Mouse (Mus musculus) hindbrain, embryonic 16.5 days (tissue): ENCODE results near the gene Vgll4. TPM values are rescaled to one million over a fixed set of nuclear protein-coding genes. Genes with fewer than 3 reads are reported as not detected.

Experiments used
- ATAC-seq: fragments of 200-750 bp; cut with Nextera tagmentation; 2 replicates; pipeline ENCODE4 v1.8.0; 2017; ENCODE audit warnings: moderate TSS enrichment, moderate library complexity
- H3K27ac ChIP-seq: fragments of 300-500 bp; sonication (generic); 2 replicates; pipeline ENCODE4 v1.5.1; 2014; ENCODE audit warnings: low read depth, mild to moderate bottlenecking, control low read depth, low read length, moderate library complexity
- H3K27me3 ChIP-seq: fragments of 300-500 bp; sonication (generic); replicated peaks from 2 replicates; pipeline ENCODE4 v1.6.1; 2014; ENCODE audit warnings: low read length; ENCODE audit not compliant: control insufficient read depth, insufficient read depth
- H3K36me3 ChIP-seq: fragments of 300-500 bp; sonication (generic); 2 replicates; pipeline ENCODE4 v1.6.1; 2014; ENCODE audit warnings: mild to moderate bottlenecking, low read length, moderate library complexity, mixed read lengths; ENCODE audit not compliant: control insufficient read depth, insufficient read depth
- H3K4me1 ChIP-seq: fragments of 300-500 bp; sonication (generic); 2 replicates; pipeline ENCODE4 v1.6.1; 2014; ENCODE audit warnings: low read depth, low read length; ENCODE audit not compliant: control insufficient read depth, insufficient read depth
- H3K4me2 ChIP-seq: fragments of 300-500 bp; sonication (generic); 2 replicates; pipeline ENCODE4 v1.6.1; 2014; ENCODE audit warnings: mild to moderate bottlenecking, low read length, control low read depth, moderate library complexity
- H3K4me3 ChIP-seq: fragments of 300-500 bp; sonication (generic); 2 replicates; pipeline ENCODE4 v1.5.1; 2014; ENCODE audit warnings: mild to moderate bottlenecking, low read length, control low read depth, moderate library complexity
- H3K9ac ChIP-seq: fragments of 300-500 bp; sonication (generic); 2 replicates; pipeline ENCODE4 v1.6.1; 2014; ENCODE audit warnings: low read depth, mild to moderate bottlenecking, control low read depth, low read length, moderate library complexity
- H3K9me3 ChIP-seq: fragments of 300-500 bp; sonication (generic); 2 replicates; pipeline ENCODE4 v1.6.1; 2014; ENCODE audit warnings: mild to moderate bottlenecking, low read length, moderate library complexity; ENCODE audit not compliant: control insufficient read depth
- WGBS: fragments of 180-500 bp; shearing (Covaris S2); extraction: QIAGEN DNeasy Blood & Tissue Kit; methylation state at CpG from one replicate; pipeline ENCODE4 v1.1.7; 2014; 5-methylcytosine and 5-hydroxymethylcytosine counted together
- polyA plus RNA-seq: library from polyadenylated mRNA; unstranded; fragments of >200 nt; fragmentation: Nextera tagmentation; extraction: Ambion mirVana; gene quantifications from 2 replicates; pipeline ENCODE4 v1.2.1, GENCODE M21; 2015

Gene Vgll4
- polyA plus RNA-seq, 1 experiment from 2014 or later = 62.0 TPM

DNA sequence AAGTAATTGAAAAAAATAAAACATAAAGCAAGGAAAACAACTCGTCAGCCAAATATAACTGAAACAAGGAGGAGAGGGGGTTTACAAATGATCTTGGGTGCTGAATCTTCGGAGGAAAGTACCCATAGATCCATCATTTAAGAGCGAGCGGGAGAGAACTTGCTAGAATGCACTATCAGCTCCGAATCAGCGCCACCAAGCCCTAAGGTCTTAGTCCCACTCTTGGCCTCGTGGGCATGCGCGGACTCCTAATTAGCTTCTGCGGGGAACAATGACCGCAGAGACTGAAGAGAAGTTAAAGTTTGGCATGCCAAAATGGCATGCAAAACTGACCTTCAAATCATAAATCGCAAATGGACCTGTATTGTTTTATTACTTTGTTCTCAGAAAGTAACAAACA is 2.2 kb downstream of the Vgll4 start:
- no peak for ATAC-seq
- Histone ChIP-seq H3K9ac (no peak overlapping the region), H3K27ac (no peak overlapping the region), H3K4me1 (peaks cover 11% of the 10 kb centered on the region), H3K36me3 (no peaks in the 10 kb centered on the region), H3K9me3 (no peaks in the 10 kb centered on the region), H3K27me3 (no peaks in the 10 kb centered on the region), H3K4me2 (peak overlapping the region; percentile 94), H3K4me3 (peak overlapping the region; percentile 78)
- WGBS = 40% methylated on average over 12 of the region's 12 CpGs

DNA sequence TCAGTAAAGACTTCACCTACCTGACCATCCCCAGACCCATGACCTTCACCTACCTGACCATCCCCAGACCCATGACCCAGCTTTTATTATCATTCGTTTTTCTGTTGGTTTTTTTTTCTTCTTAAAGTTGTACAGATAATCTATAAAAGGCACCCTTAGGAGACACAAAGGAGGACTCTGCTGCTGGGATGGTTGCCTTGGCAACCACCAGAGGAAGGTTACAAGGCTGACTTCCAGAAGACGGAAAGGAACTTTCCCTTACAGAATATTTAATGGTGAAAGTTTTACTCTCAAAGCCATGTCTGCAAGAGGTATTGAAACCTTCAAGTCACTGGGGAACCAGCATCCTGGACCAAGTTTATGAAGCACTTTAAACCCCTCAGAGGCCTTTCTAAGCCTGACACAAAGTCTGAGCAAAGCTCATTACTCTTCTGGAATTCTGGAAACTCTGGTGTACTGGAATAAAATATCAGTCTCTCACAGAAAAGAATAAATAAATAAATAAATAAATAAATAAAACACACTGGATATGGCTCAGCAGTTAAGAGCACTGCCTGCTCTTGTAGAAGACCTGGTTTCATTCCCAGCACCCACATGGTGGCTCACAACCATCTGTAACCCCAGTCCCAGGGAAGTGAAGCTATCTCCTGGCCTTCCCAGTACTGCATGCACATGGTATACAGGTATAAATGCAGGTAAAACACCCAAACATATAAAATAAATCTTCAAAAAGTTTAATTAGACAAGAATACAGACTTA is 3.2 kb downstream of the Vgll4 start:
- Histone ChIP-seq H3K27ac (no peak overlapping the region), H3K4me2 (no peak overlapping the region), H3K4me3 (no peak overlapping the region), H3K36me3 (no peaks in the 10 kb centered on the region), H3K4me1 (peaks cover 11% of the 10 kb centered on the region), H3K9ac (no peak overlapping the region), H3K9me3 (no peaks in the 10 kb centered on the region), H3K27me3 (no peaks in the 10 kb centered on the region)
- no peak for ATAC-seq
- 27% methylated on average over 2 of the region's 2 CpGs for WGBS

DNA sequence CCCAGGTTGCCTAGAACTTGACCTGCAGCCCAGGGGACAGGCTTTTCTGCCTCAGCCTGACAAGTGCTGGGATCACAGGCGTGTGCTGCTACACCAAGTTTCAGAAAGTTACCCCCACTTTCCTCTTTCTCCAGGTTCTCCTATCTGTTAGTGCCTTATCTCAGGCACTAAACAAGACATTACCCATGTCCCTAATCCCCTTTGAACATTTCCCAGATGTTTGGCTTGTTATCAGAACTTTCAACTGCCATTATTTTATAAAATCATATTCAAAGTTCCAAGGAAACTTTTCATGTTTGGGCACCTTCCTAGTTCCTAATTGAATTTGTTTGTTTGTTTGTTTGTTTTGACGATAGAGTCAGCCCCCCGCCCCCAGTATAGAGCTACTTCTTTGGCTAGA is 4.0 kb downstream of the Vgll4 start:
- H3K36me3 ChIP-seq = no peaks in the 10 kb centered on the region
- WGBS = 90% methylated on average over 3 of the region's 3 CpGs
- H3K27ac ChIP-seq = no peak overlapping the region
- H3K4me1 ChIP-seq = peaks cover 11% of the 10 kb centered on the region
- H3K9ac ChIP-seq = no peak overlapping the region
- no peak for ATAC-seq
- H3K9me3 ChIP-seq = no peaks in the 10 kb centered on the region
- H3K4me3 ChIP-seq = no peak overlapping the region
- H3K4me2 ChIP-seq = no peak overlapping the region
- H3K27me3 ChIP-seq = no peaks in the 10 kb centered on the region

DNA sequence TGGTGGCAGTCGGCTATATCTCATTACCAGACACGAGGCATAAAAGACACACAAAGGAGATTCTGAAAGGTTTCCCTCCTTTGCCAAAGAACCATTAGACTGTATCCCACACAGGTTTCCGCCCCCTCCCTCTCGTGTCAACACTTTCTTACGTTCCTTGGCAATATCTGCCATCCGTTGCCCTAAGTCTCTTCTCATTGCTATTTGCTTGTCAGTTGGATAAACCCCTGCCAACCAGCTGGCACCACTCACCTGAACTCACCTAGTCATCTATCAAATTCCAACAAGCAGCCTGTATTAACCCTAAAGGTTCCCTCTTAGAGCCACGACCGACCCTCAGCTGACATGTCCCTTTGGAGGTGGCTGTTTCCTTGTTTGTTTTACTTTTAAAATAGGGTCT is 4.4 kb downstream of the Vgll4 start:
- no peak overlapping the region for H3K27ac ChIP-seq
- no peaks in the 10 kb centered on the region for H3K9me3 ChIP-seq
- 79% methylated on average over 8 of the region's 8 CpGs for WGBS
- no peak overlapping the region for H3K4me3 ChIP-seq
- no peaks in the 10 kb centered on the region for H3K27me3 ChIP-seq
- no peak overlapping the region for H3K9ac ChIP-seq
- no peaks in the 10 kb centered on the region for H3K36me3 ChIP-seq
- no peak for ATAC-seq
- H3K4me2 ChIP-seq = no peak overlapping the region
- H3K4me1 ChIP-seq = peaks cover 11% of the 10 kb centered on the region

DNA sequence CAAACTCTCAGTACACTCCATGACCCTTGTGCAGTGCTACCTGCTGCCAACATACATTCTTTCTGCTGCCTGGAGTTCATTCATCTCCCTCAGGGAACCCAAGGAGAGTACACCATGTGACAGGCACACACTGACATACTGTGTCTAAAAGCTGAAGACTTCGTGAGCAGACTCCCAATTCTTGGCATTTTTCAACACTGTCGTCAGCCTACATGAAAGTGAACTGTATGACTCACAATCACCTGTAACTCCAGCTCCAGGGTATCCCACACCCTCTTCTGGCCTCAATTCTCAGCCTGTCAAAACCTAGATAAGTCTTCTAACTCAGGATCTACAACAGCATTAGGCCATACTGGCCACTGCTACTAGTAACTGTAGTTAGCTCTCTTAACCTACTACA is 5.6 kb downstream of the Vgll4 start:
- H3K27me3 ChIP-seq = no peaks in the 10 kb centered on the region
- H3K4me3 ChIP-seq = no peak overlapping the region
- no peak overlapping the region for H3K9ac ChIP-seq
- no peak overlapping the region for H3K27ac ChIP-seq
- H3K4me2 ChIP-seq = no peak overlapping the region
- H3K4me1 ChIP-seq = peaks cover 5% of the 10 kb centered on the region
- no peaks in the 10 kb centered on the region for H3K9me3 ChIP-seq
- no peaks in the 10 kb centered on the region for H3K36me3 ChIP-seq
- 80% methylated on average over 2 of the region's 2 CpGs for WGBS
- ATAC-seq = no peak

DNA sequence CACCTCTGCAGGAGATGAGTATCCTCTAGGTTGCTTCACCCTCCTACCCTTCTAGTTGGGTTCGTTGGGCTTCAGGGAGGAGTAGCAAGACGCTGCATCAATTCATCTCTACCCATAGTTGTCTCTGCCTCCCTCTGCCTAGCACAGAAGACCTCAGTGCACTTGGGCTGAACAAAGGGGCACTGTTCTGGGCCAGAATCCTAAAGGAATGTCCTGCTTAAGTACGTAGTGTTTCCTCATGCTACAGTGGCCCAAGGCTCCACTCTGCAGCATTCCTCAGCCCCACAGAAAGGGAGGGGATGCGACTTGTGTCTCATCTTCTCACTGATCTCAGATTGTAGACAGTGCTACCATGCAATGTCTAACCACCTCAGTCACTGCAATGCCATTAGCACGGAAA is 6.2 kb downstream of the Vgll4 start:
- H3K4me2 ChIP-seq = no peak overlapping the region
- H3K27ac ChIP-seq = no peak overlapping the region
- H3K4me1 ChIP-seq = peaks cover 5% of the 10 kb centered on the region
- 67% methylated on average over 5 of the region's 5 CpGs for WGBS
- ATAC-seq = no peak
- H3K4me3 ChIP-seq = no peak overlapping the region
- H3K9me3 ChIP-seq = no peaks in the 10 kb centered on the region
- no peaks in the 10 kb centered on the region for H3K36me3 ChIP-seq
- H3K27me3 ChIP-seq = no peaks in the 10 kb centered on the region
- no peak overlapping the region for H3K9ac ChIP-seq

DNA sequence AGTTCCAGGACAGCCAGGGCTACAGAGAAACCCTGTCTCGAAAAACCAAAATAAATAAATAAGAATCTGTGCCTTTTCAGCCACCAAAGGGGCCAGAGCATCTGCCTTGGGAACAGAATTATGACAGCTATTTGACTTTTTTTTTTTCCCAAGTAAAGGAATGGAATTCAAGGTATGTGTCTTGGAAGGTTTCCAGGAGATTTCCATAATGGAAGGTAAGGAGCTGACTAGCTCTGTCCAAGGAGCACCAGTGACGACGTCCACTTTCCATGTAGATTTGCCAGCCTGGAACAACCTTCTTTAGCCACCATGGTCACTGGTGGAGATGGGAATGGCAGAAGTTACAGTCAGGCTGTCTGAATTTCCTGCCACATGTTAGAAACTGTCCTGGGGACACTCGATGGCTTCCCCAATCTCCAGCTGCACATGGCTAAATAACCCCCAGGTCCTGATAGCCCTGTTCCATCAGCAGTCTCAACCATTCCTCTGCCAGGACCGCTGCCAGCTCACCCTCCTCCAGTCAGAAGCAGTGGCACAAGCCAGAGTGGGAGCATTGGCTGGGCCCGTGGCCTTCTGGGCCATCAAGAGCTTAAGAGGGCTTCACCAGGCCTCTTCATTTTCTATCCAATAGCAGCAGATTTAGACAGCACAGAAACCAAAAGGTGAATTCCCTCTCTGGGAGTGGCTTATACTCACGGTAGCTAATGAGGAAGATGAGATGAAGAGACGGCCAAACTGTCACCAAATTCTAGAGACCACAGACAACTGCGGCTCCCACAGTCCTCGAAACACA is 8.3 kb downstream of the Vgll4 start:
- no peaks in the 10 kb centered on the region for H3K9me3 ChIP-seq
- peaks cover 3% of the 10 kb centered on the region for H3K4me1 ChIP-seq
- no peak overlapping the region for H3K4me3 ChIP-seq
- H3K27me3 ChIP-seq = no peaks in the 10 kb centered on the region
- no peaks in the 10 kb centered on the region for H3K36me3 ChIP-seq
- ATAC-seq = no peak
- no peak overlapping the region for H3K27ac ChIP-seq
- H3K9ac ChIP-seq = no peak overlapping the region
- WGBS = 80% methylated on average over 10 of the region's 10 CpGs
- no peak overlapping the region for H3K4me2 ChIP-seq

DNA sequence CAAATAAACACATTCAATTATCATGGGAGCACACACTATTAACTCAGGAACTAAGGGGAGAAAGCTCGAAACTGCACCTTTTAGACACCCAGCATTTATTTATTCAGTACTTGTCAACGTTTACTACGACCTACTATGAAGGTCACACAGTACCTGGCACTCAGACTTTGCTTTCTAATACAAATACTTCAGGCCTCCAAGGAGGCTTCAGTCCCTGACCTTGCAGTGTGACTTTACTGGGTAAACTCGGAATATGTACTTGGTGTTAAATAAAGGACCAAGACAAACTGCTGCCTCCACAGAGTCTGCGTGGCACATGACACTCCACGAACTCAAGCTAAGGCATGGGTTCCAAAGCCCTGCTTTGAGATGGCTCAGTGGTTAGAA is 10.8 kb downstream of the Vgll4 start:
- Histone ChIP-seq H3K4me3 (no peak overlapping the region), H3K4me1 (no peaks in the 10 kb centered on the region), H3K27ac (no peak overlapping the region), H3K9ac (no peak overlapping the region), H3K4me2 (no peak overlapping the region), H3K36me3 (no peaks in the 10 kb centered on the region), H3K9me3 (no peaks in the 10 kb centered on the region), H3K27me3 (no peaks in the 10 kb centered on the region)
- 87% methylated on average over 6 of the region's 6 CpGs for WGBS
- no peak for ATAC-seq

DNA sequence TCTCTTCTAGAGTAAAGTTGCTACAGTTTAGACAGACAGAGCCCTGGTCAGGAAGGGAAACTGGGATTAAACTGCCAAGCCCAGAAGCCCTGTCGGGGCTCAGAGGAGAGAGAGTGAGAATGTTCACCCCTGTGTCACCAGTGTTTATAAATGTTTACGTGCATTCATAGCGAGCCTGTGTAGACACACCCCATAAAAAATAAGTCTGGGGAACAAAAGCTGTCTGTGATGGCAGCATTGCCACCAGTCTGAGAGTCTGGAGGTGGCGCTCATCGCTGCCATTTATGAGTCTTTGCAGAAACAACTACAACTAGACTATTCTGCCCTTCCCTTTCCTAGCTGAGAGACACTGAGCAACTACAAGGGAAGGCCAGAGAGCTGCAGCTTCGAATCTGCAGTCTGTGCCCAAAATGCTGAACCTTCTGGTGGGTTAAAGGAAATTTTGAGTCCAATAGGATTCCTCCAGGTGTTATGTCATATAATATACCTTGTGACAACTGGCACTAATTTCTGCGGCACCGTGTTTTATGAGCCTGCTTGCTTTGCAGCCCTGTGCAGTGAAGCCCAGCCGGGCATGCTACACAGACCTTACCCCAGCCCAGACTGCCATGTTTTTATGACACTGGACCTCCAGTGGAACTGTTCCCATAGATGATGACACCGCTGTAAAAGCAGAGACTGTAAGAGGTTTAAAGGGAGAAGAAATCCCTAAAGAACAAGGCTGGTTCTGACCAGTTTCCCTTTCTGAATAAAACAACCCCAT is 11.4 kb downstream of the Vgll4 start:
- H3K36me3 ChIP-seq = no peaks in the 10 kb centered on the region
- no peak overlapping the region for H3K9ac ChIP-seq
- H3K27me3 ChIP-seq = no peaks in the 10 kb centered on the region
- no peaks in the 10 kb centered on the region for H3K9me3 ChIP-seq
- H3K4me3 ChIP-seq = no peak overlapping the region
- no peak for ATAC-seq
- no peak overlapping the region for H3K27ac ChIP-seq
- 76% methylated on average over 10 of the region's 10 CpGs for WGBS
- H3K4me2 ChIP-seq = no peak overlapping the region
- H3K4me1 ChIP-seq = no peaks in the 10 kb centered on the region
